Mouse (Mus musculus) left cerebral cortex, postnatal 14 days (tissue): Measurements from ENCODE around the gene Hypk. TPM values are rescaled to one million over a fixed set of nuclear protein-coding genes. Genes with fewer than 3 reads are reported as not detected.

Experiments used
- DNase-seq, 2 experiments: peaks; one replicate each; pipeline ENCODE4 v3.0.0; 2021 to 2022; ENCODE audit warnings: low spot score in 2 of 2, mixed read lengths in 1 of 2
- intact Hi-C: fragments of 180-260 bp; cut with DNase I; formaldehyde crosslinking; loops from one replicate; pipeline ENCODE4 v1.15.1; 2025
- long read RNA-seq, 2 experiments: library from polyadenylated mRNA; stranded (forward); transcript quantifications; one replicate each; pipeline ENCODE4 v2.0.0; 2021
- total RNA-seq, 2 experiments: library from RNA; stranded (reverse); gene quantifications; 2 replicates each; pipeline ENCODE4 v1.2.3; 2021

The Hypk gene
- 10 to 100 TPM; 14.9 to 18.8 TPM for total RNA-seq
- long read RNA-seq, experiment 1, transcript Hypk-204 (4 exons, 961 nt), result major isoform, 55 of 62 reads
- long read RNA-seq, experiment 1, partial matches to known transcripts, result 7 of 62 reads
- long read RNA-seq, experiment 1, other reads (novel, unspliced or antisense), result 0 of 62 reads
- long read RNA-seq, experiment 2, transcript Hypk-204 (4 exons, 961 nt), result major isoform, 49 of 51 reads
- long read RNA-seq, experiment 2, partial matches to known transcripts, result 1 of 51 reads
- long read RNA-seq, experiment 2, other reads (novel, unspliced or antisense), result 1 of 51 reads

DNA sequence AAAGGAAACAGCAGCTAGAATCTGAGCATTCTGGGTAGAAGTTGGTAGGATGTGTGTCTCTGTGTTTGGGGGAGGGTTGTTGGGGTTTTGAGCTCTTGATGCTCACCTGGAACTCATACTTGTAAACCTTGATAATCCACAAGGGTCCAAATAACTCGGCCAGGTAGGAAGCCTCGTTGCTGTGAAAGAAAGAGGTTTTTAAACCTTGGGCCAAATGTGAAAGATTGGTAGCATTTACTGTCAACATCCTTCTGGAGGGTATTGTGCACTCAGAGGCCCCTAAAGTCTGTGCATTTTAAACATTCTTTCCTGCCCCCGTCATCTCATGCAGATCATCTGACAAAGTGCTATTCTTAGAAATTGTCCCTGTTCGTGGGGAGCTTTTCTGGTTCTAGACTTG is at the start of gene Hypk:
TSS of gene Hypk (plus strand) at position 301 of the 400 bp plus-strand sequence.
- DNase-seq, result no peak
- intact Hi-C loops, result no loop called here

DNA sequence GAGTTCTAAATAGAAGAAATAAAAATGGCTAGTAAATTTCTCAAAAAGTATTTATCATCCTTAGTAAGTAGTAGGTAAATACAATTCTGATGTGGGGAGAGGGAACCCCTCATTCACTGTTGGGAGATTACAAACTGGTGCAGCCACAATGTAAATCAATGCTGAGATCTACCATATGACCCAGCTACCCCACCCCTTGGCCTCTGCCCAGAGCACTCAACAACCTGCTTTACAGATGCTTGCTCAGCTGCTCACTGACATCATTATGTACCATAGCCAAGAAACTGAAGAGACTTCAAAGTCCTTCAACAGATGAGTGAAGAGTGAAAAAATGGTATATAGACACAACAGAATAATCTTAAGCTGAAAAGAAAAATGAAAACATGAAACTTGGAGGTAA is 49.8 kb upstream of the Hypk start:
- DNase-seq, result no peak
- intact Hi-C loops, result no loop called here

DNA sequence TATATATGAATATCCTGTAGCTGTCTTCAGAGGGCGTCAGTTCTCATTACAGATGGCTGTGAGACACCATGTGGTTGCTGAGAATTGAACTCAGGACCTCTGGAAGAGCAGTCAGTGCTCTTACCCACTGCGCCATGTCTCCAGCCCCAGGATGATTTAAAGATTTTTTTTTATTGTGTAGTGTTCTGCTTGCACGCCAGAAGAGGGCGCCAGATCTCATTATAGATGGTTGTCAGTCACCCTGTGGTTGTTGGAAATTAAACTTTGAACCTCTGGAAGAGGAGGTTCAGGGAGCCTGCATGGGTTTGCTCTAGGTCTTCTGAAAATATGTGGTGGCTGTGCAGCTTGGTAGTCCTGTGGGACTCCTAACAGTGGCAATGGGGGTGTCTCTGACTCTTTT is 44.9 kb upstream of the Hypk start:
- no peak for DNase-seq
- intact Hi-C loops, result no loop called here

DNA sequence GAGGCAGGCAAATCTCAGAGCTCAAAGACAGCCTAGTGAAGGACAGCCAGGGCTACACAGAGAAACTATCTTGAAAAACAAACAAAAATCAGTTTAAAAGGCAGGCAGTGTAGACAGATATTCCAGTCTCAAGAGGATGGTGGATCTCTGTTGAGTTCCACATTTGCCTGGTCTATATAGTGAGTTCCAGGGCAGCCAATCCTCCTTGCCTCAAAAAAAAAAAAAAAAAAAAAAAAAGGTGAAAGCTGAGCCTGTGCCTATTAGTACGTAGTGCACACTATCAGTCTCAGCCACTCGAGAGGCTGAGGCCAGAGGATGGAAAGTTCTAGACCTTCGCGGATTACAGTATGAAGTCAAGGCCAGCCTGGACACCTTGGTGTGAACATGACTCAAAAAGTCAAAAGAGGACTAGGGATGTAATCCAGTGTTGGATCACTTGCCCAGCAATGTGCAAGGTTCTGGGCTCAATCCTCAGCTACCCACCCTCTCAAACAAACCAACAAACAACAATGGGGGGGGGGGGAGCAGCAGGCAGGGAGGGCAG is 40.2 kb upstream of the Hypk start:
- DNase-seq, result peak in 1 of 2 experiments; percentile 18
- intact Hi-C loops, result no loop called here

GRCm38 (mm10) chr2:121413387-121414042 is 39.6 kb upstream of the Hypk start, which contains the start of the genes Pdia3 and Catsper2:
Pdia3 (plus strand) TSS chr2:121413775.
Catsper2 (minus strand) TSS chr2:121413792.
- intact Hi-C loops, result no loop called here

GRCm38 (mm10) chr2:121414139-121414685 is 38.9 kb upstream of the Hypk start:
- DNase-seq, result peak; percentile 20 to 30

More at GRCm38 (mm10) chr2:121413387-121414042, 39.6 kb upstream of the Hypk start, which contains the start of the genes Pdia3 and Catsper2:
- peak; percentile 95 to 96 for DNase-seq

GRCm38 (mm10) chr2:121415103-121415502 is 38.0 kb upstream of the Hypk start:
- no peak for DNase-seq
- intact Hi-C loops, result no loop called here

More at GRCm38 (mm10) chr2:121414139-121414685, 38.9 kb upstream of the Hypk start:
- intact Hi-C loops, result no loop called here

GRCm38 (mm10) chr2:121415591-121415990 is 37.5 kb upstream of the Hypk start:
- DNase-seq, result peak; percentile 21 to 26
- intact Hi-C loops, result no loop called here

DNA sequence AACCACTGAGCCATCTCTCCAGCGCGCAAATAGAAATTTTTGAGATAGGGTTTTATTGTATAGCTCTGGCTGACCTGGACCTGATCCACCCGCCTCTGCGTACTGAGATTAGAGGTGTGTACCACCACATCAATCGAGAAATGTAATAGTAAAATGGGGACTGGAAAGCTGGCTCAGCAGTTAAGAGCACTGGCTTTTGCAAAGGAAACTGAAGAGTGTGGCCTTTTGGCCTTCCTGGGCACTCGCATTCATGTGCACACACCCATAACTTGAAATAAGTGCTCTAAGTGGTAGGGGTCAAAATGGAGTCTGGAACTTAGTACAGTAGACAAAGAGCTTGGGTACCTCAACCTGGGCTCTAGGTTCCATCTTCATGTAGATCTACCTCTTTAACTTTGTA is 36.7 kb upstream of the Hypk start:
- intact Hi-C loops, result no loop called here
- no peak for DNase-seq

- intact Hi-C loops, result no loop called here
- DNase-seq, result no peak
Measured at GRCm38 (mm10) chr2:121418476-121418875, 34.6 kb upstream of the Hypk start.

DNA sequence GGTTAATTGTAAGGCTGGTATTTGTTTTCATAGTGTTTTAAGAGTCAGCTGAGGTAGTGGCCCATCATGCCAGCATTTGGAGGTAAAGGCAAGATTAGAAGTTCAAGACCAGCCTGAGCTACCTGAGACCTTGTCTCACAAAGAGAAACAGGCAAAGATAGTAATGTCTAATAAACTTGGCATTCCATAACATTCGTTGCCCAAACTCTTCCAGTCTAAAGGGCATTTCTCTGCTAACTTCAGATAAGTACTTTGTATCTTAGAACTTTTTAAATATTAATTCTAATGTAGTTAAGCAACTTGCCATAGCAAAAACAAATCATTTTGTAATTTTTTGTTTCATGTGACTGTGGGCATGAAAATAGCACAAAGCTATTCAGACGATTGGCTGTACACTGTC is 29.9 kb upstream of the Hypk start:
- no peak for DNase-seq
- intact Hi-C loops, result no loop called here

- DNase-seq, result no peak
- intact Hi-C loops, result no loop called here
Measured at GRCm38 (mm10) chr2:121425890-121426289, 27.2 kb upstream of the Hypk start.

- DNase-seq, result no peak
- intact Hi-C loops, result no loop called here
Measured at GRCm38 (mm10) chr2:121434854-121435253, 18.2 kb upstream of the Hypk start.

DNA sequence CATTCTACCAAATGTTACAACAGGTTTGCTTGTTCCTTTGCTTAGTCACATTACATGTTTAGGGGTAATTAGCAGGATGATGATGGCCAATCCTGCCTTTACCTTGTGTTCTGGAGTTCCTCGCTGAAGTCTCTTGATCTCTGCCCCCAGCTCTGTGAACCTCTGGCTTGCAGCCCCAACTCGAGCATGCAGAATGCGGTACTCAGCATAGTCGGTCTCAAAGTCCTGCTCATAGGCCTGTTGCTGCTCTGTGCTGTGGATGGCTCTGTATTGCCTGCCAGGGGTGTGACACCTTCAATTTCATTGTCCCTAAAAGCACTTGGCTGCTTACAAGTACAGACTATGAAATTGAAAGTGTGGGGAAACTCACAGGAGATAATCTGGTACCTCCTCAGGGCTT is 13.3 kb upstream of the Hypk start:
- intact Hi-C loops, result no loop called here
- DNase-seq, result no peak

DNA sequence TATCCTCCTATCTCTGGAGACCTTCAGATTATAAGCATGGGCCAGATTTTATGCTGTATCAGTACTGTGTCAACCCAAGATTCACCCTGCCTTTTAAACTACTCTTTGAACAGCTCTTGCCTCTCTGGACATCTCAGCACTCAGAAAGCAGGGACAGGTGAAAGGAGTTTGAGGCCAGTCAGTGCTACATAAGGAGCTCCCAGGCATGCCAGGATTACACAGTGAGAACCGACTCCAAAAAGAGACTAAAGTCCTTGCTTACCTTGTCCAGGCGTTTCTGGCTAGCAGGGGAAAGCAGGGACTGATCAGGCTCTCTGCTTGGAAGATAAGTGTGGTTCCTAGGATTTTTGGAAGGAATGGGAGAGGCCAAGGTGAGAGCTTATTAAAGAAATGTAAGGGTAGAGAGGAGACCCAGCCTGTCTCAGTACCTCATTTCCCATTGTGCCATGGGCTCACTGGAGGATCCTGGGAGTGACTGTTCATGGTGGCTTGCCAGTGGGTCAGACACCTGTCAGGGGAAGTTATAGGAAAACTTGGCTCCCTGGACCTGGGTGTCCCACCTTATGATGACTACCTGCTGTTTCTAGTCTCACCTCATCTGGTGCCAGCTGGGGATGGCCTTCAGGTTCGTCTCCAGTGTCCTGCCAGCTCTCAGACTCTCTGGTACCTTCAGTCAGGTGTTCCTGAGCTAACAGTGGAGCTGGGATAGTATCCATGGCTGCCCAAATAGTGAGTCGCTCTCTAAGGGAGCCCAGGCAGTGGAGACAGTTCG is 12.1 kb upstream of the Hypk start:
- intact Hi-C loops, result no loop called here
- no peak for DNase-seq

DNA sequence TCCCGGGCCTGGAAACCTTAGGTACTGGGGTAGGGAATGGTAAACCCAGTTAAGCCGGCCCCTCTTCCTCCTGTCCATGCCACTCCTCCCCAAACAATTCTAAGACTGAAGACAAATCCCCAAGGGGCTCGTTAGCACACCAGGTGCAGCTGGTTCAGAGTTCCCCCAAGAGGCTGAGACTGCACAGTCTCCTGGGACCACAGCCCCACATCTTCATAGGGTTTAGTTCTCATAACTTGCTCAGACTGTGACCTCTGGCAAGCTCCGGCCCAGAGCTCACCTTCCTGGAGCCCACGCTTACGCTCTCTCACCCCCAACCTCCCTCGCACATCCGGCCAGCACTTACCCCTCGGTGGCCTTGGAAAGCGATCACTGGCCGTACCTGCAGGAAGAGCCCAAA is 11.3 kb upstream of the Hypk start:
- intact Hi-C loops, result no loop called here
- no peak for DNase-seq

- intact Hi-C loops, result no loop called here
- no peak for DNase-seq
Measured at GRCm38 (mm10) chr2:121442259-121443067, 10.6 kb upstream of the Hypk start.

- intact Hi-C loops, result no loop called here
- no peak for DNase-seq
Measured at GRCm38 (mm10) chr2:121443068-121443349, 10.1 kb upstream of the Hypk start.

GRCm38 (mm10) chr2:121444178-121444577 is 8.9 kb upstream of the Hypk start, which contains the start of gene Ell3:
Ell3 (minus strand) TSS chr2:121444278.
- no peak for DNase-seq
- intact Hi-C loops, result no loop called here
